Mouse (Mus musculus) embryonic fibroblast, embryonic 13.5 days (primary cell): ENCODE results near the gene Gsg1l.

Experiments used
- CTCF ChIP-seq: IDR thresholded peaks from 2 replicates; pipeline ENCODE4 v1.5.1; 2011; ENCODE audit warnings: mild to moderate bottlenecking, control low read depth, low read length, moderate library complexity, borderline replicate concordance; ENCODE audit not compliant: insufficient read depth
- POLR2A ChIP-seq: IDR thresholded peaks from 2 replicates; pipeline ENCODE4 v1.6.1; 2011; ENCODE audit warnings: low read depth, mild to moderate bottlenecking, control low read depth, low read length, moderate library complexity

- TF ChIP-seq CTCF = no peak
- TF ChIP-seq POLR2A = no peak
Measured at GRCm38 (mm10) chr7:125989969-125990368, 92.2 kb downstream of the Gsg1l start.
